Mouse (Mus musculus) yolk sac, embryonic 10.5 days (tissue): ENCODE results near the gene Gpr160.
"Not testable (repeated sequence)": the region's sequence is repeated elsewhere in the genome, so short reads cannot be mapped to it uniquely, and the experiment has no call there.

Source experiments
- DNase-seq: peaks from one replicate; pipeline ENCODE4 v3.0.0-alpha.2; 2017; ENCODE audit warnings: low spot score

The Gpr160 gene

DNA sequence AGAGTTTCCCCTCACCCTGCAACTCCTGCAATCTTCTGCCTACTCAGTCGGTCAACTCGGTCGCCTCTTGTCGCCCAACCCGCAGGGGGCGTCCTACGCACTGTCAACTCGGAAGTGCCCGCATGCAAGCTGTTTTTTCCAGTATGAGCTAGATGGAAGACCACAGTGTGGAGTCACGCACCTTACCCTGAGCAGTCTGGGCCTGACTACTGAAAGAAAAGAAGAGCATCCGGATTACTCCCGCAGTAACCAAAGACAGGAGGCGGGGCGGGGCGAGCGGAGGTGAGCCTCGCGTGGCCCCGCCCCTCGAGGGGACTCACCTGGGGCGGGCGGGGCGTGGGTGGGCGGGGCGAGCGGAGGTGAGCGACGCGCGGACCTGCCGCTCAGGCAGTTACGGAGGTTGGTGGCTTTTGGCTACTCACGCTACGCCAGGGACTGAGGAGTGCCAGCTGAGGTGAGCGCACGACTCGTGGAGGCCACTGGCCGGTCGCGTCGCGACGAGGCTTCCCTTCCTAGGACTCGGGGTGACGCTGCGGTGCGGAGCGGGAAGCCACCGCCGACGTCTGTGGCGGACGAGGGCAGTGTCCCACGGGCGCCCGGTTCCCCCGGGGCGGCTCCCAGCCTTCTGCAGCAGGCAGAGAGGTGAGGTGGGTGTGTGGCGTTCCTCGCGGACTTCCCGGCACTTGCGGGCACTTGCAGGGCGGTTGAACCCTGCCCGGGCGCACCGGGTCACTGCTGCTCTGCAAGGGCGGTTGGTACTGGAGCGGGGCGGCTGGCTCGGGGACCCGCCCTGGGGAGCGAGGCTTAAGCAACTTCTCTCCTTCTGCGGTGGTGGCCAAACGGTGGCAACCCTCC is at the start of gene Gpr160:
Gene Gpr160 (plus strand): TSS at position 347 of the 855 bp plus-strand sequence.
- peak; percentile 76 for DNase-seq

DNA sequence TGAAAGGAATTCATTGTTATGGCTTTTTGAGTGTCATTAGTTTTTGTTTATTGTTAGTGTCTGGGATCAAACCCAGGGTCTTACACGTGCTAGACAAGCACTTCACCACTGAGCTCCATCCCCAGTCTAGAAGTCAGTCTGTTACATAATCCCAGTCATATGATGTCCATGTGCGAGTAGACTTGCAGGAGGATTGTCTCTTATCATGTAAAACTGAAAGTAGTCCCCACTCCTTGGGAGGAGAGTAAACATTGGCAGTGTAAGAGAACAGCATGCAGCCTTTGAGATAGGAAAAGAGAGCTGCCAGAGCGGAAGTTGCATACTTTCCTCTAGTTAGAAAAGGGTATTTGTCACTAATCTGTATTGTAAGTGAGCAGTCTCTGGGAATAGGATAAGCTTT is 42.9 kb upstream of the Gpr160 start:
- peak; percentile 57 for DNase-seq

DNA sequence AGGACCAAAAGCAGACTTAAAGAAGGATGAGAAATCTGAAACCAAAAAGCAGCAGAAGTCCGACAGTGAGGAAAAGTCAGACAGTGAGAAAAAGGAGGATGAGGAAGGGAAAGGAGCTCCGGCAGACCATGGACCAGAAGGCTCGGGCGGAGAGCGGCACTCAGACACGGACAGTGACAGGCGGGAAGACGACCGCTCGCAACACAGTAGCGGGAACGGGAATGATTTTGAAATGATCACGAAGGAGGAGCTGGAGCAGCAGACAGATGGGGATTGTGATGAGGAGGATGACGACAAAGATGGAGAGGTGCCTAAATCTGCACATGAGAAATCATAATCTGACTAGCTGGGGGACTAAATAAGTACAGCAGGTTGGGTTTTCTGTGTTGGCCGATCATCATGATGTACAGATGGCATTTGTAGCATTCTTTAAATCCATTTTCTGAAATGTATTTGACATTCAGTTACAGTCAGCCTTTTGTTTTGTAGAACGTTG is 37.1 kb upstream of the Gpr160 start:
- DNase-seq = no peak

DNA sequence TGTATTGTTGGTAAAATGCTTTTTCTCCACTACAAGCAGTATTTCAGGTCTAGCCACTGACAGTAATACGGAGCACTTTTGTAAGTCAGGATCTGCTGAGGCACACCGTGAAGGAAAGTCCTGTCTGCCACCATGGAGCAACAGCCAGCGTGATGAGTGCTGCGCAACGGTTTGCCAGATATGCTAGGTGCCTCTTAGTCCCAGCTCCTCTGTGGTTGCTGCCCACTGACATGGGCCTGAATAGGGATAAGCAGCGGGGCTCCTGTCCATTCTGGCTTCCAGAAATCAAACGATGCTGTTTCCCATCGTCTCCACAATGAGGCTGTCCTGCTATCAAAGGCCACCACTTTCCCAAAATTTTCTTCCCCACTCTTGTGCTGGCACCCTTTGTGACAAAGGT is 33.6 kb upstream of the Gpr160 start:
- no peak for DNase-seq

DNA sequence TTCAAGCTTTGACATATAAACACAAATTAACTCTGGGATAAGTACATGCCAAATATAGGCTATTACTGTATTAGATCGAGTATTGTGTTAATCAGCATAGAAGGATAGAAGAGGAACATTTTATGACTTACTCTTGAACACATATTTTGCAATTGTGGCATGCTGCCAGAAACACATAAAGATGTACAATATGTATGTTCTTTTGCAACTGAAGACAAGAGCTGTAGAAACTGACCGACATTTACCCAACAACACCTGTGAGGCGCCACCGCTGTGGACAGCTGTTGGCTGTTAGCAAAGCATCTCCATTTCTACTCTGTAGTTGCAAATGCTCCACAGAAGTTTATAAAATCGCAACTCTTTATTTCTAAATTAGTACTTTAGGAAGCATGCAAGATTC is 29.7 kb upstream of the Gpr160 start:
- DNase-seq = no peak

DNA sequence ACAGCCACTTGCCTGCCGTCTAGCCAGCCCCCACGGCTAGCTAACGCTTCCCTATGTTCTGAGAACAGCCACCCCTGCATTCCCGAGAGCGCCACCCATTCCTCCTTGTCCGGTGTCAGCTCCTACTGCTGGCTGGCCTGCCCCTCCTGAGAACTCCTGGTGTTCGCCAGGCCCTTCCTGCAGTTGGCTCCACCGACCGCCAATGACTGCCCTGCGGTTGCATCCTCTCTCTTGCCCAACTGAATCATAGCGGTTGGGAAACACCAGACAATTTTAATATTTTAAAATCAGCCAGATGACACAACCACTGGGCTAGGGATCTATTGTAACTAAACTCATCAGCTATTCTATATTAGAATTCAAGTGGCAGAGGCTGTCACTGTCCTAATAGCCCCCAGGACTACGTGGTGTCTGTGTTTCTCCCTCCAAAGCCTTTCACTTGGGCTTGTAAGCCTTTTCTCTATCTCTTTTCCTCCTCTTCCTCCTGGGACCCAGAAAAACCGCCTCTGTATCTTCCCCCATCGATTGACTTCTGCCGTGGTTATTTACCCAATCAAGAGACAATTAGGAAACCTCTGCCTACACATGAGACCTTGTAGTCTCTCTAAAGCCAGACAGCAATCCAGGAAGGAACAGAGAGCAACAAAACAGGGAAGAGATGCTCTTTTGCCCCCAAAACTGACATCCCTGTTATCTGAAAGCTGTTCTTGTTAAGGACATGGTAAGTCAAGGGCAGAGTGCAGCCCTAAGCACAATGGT is 23.7 kb upstream of the Gpr160 start:
- DNase-seq = no peak

DNA sequence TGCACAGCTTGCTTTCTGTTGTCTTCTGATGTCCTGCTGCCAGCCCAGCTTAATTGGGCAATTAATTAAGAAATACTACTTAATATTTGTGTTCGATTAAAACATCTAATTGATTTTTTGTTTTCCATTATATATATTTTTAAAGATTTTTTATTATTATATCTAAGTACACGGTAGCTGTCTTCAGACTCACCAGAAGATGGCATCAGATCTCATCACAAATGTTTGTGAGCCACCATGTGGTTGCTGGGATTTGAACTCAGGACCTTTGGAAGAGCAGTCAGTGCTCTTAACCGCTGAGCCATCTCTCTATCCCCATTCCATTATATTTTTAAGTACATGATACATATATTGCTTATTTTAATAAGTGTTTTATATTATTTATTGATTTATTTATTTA is 22.5 kb upstream of the Gpr160 start:
- no peak for DNase-seq

DNA sequence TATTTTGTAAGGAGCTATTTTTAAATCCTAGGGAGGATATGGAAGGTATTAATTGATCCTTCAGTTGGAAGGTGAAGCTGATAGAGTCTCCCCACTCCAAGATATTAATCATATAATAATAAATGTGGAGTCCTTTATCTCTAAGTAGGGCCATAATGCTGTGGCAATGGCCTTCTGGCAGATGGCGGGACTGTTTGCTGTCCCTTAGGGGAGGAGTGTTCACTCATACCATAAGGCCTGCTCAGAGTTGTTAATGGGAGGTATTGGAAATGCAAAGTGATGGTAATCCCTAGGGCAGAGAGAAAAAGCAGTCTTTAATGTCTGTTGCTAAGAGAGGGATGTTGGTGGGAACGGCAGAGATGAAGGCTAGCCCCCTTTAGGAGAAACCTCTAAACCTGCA is 10.0 kb upstream of the Gpr160 start:
- DNase-seq = no peak

DNA sequence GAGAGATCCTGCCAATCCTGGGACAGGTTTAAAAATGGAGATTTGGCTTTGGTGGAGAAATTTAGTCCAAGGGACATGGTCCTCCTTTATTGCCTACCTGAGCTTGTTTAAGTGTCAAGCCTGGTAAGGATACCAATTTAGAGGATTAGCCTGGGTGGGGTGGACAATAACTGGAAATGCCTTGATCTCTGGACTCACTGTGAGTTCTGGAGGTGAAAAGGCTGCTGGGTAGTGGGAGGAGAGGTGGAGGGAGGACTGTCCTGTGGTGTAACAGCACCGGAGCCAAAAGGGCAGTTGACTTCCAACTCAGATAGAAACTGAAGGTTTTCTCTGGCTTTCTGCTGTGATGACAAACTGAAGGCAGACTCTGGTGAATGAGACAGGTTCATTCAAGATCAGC is 8.3 kb upstream of the Gpr160 start:
- DNase-seq = no peak

DNA sequence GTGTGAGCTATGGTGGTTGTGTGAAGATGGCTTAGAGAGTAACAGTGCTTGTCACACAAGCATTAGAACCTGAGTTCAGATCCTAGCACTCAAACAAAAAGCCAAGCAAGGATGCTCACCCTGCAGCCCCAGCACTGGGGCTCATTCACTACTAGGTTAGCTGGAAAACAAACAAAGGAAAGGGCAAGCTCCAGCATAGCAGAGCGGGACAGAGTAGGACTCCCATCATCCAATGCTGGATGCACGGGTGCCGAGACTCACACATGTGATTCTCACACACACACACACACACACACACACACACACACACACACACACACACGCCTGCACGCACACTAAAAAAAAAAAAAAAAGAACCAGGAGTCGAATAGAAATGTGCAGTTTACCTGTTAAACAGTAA is 4.3 kb upstream of the Gpr160 start:
- DNase-seq = no peak

DNA sequence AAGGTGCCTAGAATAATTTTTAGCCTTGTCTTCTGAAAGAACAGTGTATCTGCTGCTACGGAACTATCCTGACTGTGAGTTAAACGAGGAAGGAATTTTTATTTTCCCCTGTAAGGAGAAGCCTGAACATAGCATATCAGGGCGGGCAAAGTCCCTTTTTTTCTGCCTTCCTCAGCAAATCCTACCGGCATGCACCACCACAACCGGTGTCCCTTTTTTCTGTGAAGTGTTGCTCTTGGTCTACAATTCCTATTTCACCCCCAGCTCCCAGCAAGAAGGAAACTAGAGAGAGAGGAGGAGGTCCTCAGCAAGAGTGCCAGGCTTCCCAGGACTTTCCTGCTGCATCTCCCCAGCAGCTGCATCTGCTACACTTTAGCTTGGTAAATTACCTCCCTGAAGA is 2.2 kb upstream of the Gpr160 start:
- DNase-seq = no peak

DNA sequence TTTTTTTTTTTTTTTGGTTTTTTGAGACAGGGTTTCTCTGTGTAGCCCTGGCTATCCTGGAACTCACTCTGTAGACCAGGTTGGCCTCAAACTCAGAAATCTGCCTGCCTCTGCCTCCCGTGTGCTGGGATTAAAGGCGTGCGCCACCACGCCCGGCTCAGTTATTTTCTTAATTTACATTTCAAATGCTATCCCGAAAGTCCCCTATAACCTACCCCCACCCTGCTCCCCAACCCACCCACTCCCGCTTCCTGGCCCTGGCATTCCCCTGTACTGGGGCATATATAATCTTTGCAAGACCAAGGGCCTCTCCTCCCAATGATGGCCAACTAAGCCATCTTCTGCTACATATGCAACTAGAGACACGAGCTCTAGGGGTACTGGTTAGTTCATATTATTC is 3.8 kb downstream of the Gpr160 start:
- DNase-seq = not testable (repeated sequence)

DNA sequence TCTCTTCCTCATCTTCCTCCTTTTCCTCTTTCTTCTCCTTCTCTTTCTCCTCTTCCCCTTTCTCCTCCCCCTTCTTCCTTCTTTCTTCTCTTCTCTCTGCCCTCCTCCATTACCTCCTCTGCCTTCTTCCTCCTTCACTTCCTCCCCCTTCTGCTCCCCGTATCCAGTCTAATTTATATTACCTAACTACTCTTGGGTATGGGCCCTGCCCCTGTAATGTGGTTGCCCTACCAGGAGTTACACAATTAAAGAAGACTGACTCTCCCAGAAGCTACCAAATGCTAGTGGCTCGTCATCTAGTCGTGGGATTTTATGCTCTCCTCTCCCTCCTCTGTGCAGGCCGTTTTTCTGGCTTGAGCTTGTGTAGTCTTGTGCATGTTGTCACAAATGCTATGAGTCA is 5.0 kb downstream of the Gpr160 start:
- DNase-seq = no peak

DNA sequence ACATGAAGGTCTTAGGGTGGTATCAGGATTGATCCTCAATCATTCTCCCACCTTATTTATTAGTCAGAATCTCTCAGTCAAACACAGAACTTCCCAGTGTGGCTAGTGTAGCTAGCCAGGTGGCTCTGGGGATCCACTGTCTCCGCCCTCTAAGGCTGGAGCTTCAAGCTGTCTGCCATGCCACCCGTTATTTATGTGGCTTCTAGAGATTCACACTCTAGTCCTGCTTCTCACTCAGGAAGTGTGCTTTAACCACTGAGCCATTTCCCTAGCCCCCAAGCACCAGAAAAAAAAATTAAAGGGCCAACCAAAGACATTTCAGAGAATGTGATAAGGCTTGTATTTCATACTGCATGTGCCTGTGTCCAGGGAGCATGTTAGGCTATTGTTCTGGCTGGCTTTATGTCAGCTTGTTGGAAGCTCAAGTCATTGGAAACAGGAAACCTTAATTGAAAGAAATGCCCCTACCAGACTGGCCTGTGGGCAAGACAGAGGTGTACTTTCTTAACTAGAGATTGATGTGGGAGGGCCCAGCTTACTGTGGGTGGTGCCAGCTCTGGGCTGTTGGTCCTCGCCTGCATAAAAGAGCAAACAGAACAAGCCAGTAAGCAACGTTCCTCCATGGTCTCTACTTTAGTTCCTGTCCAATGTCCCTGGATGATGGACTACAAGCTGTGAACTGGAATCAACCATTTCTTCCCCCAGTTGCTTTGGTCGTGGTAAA is 8.1 kb downstream of the Gpr160 start:
- no peak for DNase-seq

DNA sequence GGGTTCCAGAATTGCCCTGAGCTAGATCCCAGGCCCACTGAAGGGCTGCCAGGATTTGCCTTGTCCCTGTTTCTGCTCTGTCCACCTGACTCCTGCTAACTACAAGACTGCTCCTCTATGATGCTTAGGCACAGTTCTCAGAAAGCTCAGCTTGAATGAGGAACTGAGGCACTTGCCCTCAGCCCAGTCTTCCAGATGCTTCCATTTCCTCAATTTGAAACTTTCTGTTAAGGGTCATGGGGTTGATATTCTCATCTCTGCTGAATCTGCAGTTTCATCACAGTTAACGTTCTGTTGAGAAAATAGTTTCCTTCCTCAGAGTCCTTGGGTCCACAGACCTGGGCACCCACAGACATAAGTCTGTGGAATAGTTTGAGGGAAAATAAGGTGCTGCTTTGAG is 8.9 kb downstream of the Gpr160 start:
- no peak for DNase-seq

DNA sequence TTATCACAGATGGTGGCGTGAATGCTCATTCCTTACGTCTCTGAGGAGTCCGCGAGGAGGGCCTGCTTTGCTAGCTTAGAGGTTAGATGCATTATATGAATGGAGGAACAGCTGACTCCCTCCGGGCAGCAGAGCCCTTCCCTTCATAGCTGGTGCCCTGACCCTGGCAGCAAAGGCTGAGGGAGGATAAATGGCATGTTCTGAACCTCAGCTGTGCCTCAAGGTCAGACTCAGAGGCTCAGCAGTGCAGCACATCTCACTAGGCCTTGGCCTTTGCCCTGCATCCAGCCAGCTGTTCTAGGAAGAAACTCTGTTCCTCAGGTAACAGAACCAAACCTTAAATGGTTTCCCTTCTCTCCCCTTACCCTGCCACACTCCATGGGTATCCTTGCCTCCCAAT is 12.4 kb downstream of the Gpr160 start:
- no peak for DNase-seq

DNA sequence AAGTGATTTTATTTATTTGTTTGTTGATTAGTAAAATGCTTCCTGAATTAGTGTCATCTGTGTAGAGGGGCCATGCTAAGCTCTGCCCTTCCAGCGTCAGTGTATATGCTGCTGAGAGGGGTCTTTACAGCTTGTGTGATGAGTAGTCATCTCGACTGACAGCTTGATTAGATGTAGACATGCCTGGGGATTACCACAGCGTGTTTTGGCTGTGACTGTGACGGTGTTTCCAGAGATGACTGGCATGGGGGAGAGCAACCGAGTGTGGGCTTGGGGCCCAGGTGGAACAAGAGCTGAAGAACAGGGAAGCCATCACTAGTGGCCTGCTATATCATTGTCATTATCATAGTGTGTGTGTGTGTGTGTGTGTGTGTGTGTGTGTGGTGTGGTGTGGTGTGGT is 12.9 kb downstream of the Gpr160 start:
- DNase-seq = no peak

DNA sequence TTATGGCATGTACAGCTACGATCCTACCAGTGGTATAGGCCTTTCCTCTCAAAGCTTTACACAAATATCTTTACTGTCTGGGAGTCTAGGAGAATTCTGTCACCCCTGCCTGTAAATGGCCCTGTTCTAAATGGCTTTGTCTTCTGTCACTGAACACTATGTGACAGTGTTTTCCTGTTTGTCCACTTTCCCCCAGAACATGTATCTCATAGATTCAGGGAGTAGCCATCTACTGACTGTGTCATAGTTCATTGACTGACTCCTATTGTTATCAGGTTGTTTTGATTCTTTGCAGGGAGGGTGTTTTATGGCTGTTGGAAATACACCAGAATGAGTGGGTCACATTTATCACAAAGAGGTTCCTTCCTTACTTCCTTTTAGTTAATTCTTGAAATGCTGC is 14.2 kb downstream of the Gpr160 start:
- no peak for DNase-seq

DNA sequence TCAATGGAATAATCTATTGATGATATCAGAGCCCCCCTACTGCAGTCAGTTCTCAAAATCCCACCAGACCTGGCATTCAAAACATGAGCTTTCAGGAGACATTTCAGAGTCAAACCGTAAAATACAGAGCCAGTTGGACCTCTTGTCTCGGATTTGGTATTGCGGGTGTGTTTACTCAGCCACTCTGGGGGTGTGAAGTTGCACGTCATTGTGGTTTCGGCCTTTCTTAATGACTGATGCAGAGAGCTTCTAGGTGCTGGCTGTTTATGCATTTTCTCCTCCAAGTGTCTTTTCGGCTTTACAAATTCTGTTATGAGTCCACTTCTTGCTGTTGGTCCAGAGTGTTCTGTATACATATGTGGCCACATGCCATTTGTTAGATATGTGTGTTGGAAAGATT is 21.0 kb downstream of the Gpr160 start:
- DNase-seq = no peak

DNA sequence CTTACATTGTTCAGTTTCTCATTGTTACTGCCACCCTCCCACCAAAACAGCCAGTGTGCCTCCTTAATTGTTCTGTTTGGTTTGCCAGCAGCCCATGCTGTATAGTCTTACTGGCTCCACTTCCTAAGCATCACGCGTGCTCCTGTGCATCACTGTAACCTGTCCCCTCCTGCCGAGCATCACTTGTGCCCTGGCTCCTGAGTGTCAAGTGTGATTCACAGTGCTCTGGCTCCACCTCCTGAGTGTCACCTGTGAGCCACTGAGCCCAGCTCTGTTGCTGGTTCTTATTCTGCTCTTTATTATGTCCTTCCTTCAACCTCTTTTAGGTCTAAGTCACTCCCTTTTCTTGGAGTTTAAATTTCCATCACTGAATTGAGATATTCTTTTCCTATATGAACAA is 31.7 kb downstream of the Gpr160 start:
- no peak for DNase-seq

DNA sequence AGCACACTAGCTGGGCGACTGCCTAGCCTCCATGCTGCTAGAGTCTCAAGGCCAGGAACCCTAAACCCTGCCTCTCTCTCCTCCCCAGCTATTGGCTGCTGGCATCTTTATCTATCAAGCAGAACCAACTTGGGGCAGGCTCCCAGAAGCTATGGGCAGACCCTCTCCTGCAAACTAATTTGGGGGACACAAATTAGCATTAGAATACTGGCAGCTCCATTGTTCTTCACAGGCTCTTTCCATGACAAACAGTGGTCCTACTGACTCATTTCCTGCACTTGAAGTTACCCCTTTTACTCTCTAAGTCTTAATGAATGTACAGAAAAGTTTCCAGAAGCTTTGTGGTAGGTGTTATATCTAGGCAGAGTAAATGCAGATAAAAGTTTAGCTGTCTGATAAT is 33.3 kb downstream of the Gpr160 start:
- no peak for DNase-seq

DNA sequence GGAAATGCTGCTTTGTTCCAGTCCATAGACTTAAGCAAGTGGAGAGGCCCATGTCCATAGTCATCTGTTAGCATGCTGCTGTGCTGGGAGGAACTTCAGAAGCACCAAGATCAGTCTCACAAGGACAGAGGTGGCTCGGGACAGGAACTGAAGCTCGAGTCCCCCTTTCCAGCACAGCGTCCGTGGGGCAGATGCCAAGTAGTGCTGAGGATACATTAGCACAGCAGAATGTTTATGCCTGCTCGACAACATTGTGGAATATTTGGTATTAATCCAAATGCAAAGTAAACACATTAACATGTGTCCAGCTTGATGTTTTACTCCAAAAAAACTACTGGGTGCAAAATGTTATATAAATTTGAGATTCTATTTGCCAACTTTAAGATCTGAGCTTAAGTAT is 41.0 kb downstream of the Gpr160 start:
- no peak for DNase-seq

DNA sequence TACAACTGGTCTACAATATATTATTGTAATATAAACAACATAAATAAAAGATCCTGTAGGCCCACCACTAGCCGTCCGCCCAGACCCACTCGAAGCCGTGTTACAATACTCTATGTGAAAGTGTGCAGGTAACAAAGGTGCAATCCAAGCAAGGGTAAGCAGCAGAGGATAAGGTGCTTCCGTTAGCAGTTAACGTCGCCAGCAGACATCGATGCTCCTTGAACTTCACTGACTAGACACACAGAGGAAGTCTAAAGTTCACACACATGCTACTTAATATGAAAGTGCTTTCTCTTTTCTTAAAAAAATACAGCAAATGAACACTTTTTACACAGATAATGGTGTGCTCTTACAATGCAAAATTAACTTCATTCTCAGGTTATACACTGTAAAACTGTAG is 43.7 kb downstream of the Gpr160 start:
- no peak for DNase-seq
